Comparison of ENCODE assay signal across 10 mouse cellular contexts in genomic region chr1:106155087-106155567, GRCm38 (mm10). TPM values are rescaled to one million over a fixed set of nuclear protein-coding genes. Genes with fewer than 3 reads are reported as not detected.
DNase-seq lines count a peak whose midpoint lies in the region; TF ChIP-seq lines count a peak whose summit lies in the region.
"Had no signal": no experiment of that assay in that cellular context is flagged by ENCODE, and none has a peak within 500 bp of the region (broad histone marks: within the 10 kb centered on the region; RNA-seq: fewer than 3 reads in every experiment).

No protein-coding gene starts in this region.

- no peaks in the 10 kb centered on the region for H3K4me1 ChIP-seq in kidney, adult 2 months (ENCODE audit: control insufficient read depth, insufficient read depth, low read length)
- no peaks in the 10 kb centered on the region for H3K4me1 ChIP-seq in cortical plate, adult 2 months (ENCODE audit: control insufficient read depth, insufficient read depth, low read length)
- H3K4me1 ChIP-seq: heart, embryonic 15.5 days; liver, embryonic 13.5 days had no signal

- no peaks in the 10 kb centered on the region for H3K27me3 ChIP-seq in kidney, adult 2 months (replicated peaks; ENCODE audit: control insufficient read depth, insufficient read depth, low read length)
- H3K27me3 ChIP-seq: heart, embryonic 15.5 days; liver, embryonic 13.5 days had no signal

- TF ChIP-seq CTCF in kidney, adult 2 months (conservative IDR thresholded peaks at IDR 0.05; ENCODE audit: insufficient read depth, insufficient read length, low read depth, low read length) = no peak
- no peak for TF ChIP-seq CTCF in cortical plate, adult 2 months (IDR thresholded peaks at IDR 0.05; ENCODE audit: extremely low read depth, insufficient read depth, low read length)
- TF ChIP-seq CTCF in layer of hippocampus, adult 2 months (conservative IDR thresholded peaks at IDR 0.05) = no peak

- no peak for TF ChIP-seq POLR2A in kidney, adult 2 months (IDR thresholded peaks at IDR 0.05; ENCODE audit: low read depth, low read length)
- no peak for TF ChIP-seq POLR2A in cortical plate, adult 2 months (IDR thresholded peaks at IDR 0.05; ENCODE audit: extremely low read depth, insufficient read depth, low read length)

- 64% methylated on average over 10 of the region's 10 CpGs for WGBS in kidney, adult 2 months

- H3K36me3 ChIP-seq in kidney, adult 2 months (ENCODE audit: control insufficient read depth, insufficient read depth, low read length) = no peaks in the 10 kb centered on the region
- H3K36me3 ChIP-seq: heart, embryonic 15.5 days; liver, embryonic 13.5 days had no signal

- DNase-seq in kidney, adult 2 months = peak; percentile 40
- DNase-seq in kidney, adult 18-20 months = no peak
- peak; percentile 59 to 74 for DNase-seq in layer of hippocampus, adult 2 months (ENCODE audit: low spot score in 2 of 2)
- DNase-seq in lung, postnatal 36 days = peak; percentile 56
- no peak for DNase-seq in urinary bladder, postnatal 10 days (ENCODE audit: low spot score)
- DNase-seq in heart, adult 8-10 months (ENCODE audit: low spot score) = no peak
- no peak for DNase-seq in thymus, postnatal 0 days (ENCODE audit: low spot score)
- DNase-seq: liver, embryonic 13.5 days had no signal

- H3K4me3 ChIP-seq in kidney, adult 2 months (ENCODE audit: insufficient read depth, low read depth, low read length) = no peak overlapping the region
- H3K4me3 ChIP-seq in cortical plate, adult 2 months (ENCODE audit: insufficient read depth, low read length) = no peak overlapping the region
- no peak overlapping the region for H3K4me3 ChIP-seq in layer of hippocampus, adult 2 months
- H3K4me3 ChIP-seq: heart, embryonic 15.5 days; liver, embryonic 13.5 days had no signal

- no peak overlapping the region for H3K27ac ChIP-seq in kidney, adult 2 months (ENCODE audit: insufficient read depth, low read depth, low read length)
- 0 out of 2 replicates have a peak overlapping the region, but pooled peaks have one; percentile 88 for H3K27ac ChIP-seq in cortical plate, adult 2 months (ENCODE audit: insufficient read depth, low read length)
- H3K27ac ChIP-seq in layer of hippocampus, adult 2 months = peak overlapping the region; percentile 80
- H3K27ac ChIP-seq: heart, embryonic 15.5 days; liver, embryonic 13.5 days had no signal

RNA-seq across cellular contexts. Expression of gene Phlpp1, which starts 16.4 kb away (rescaled TPM):
- 10.2 and 12.0 TPM in 2 replicates for polyA plus RNA-seq in kidney, adult 2 months (2012; rRNA removed)
- 47.1 and 49.8 TPM in 2 replicates for polyA plus RNA-seq in cortical plate, adult 2 months (2012; rRNA removed)
- 10 to 100 TPM; 82.6 to 87.3 TPM for total RNA-seq in layer of hippocampus, adult 2 months (2021)
- 10 to 100 TPM; 15.4 to 17.3 (median 16.4) TPM for total RNA-seq in heart, adult 8-10 months (2022)
- polyA plus RNA-seq in thymus, postnatal 0 days (2015; fragmentation: Nextera tagmentation; extraction: Ambion mirVana) = 1.2 and 1.4 TPM in 2 replicates

Comparison
In these comparisons a context has a peak if more than half of its experiments do, and no peak if none do; other contexts are left out.
1. DNase-seq: peak in kidney, adult 2 months (single experiment), layer of hippocampus, adult 2 months (2 of 2) and lung, postnatal 36 days (single experiment); none in kidney, adult 18-20 months (single experiment), urinary bladder, postnatal 10 days (single experiment), heart, adult 8-10 months (single experiment) and thymus, postnatal 0 days (single experiment).